ENCODE assay signal across 19 mouse cellular contexts in genomic region chr5:39252206-39252605, GRCm38 (mm10).
A peak's percentile ranks its signal among the peaks of the same experiment; 100 is the strongest.
DNase-seq lines count a peak whose midpoint lies in the region; ATAC-seq and TF ChIP-seq lines count a peak whose summit lies in the region.
"Had no signal": no experiment of that assay in that cellular context is flagged by ENCODE, and none has a peak within 500 bp of the region (broad histone marks: within the 10 kb centered on the region; RNA-seq: fewer than 3 reads in every experiment).

No protein-coding gene starts in this region.

- no peaks in the 10 kb centered on the region for H3K36me3 ChIP-seq in liver, embryonic 11.5 days (ENCODE audit: control insufficient read depth, insufficient read depth, low read length)
- H3K36me3 ChIP-seq: embryonic facial prominence, embryonic 10.5 days; embryonic facial prominence, embryonic 12.5 days; forebrain, embryonic 15.5 days had no signal

- no peak overlapping the region for H3K4me2 ChIP-seq in liver, embryonic 11.5 days
- H3K4me2 ChIP-seq: embryonic facial prominence, embryonic 12.5 days; forebrain, embryonic 13.5 days; forebrain, embryonic 15.5 days had no signal

- TF ChIP-seq POLR2A in lung, adult 2 months (IDR thresholded peaks at IDR 0.05; ENCODE audit: borderline replicate concordance, extremely low read depth, low read depth, low read length) = no peak

- H3K4me3 ChIP-seq in liver, embryonic 11.5 days (ENCODE audit: low read depth, low read length) = no peak overlapping the region
- H3K4me3 ChIP-seq in lung, adult 2 months (replicated peaks; ENCODE audit: extremely low read depth, low read depth, low read length) = no peak overlapping the region
- H3K4me3 ChIP-seq: embryonic facial prominence, embryonic 10.5 days; embryonic facial prominence, embryonic 12.5 days; forebrain, embryonic 13.5 days; forebrain, embryonic 15.5 days had no signal

- no peak for TF ChIP-seq CTCF in lung, adult 2 months (IDR thresholded peaks at IDR 0.05; ENCODE audit: insufficient read depth, low read length)

- no peaks in the 10 kb centered on the region for H3K4me1 ChIP-seq in liver, embryonic 11.5 days (replicated peaks; ENCODE audit: control insufficient read depth, insufficient read depth, low read length)
- H3K4me1 ChIP-seq in lung, adult 2 months (ENCODE audit: control insufficient read depth, insufficient read depth, low read length) = no peaks in the 10 kb centered on the region
- H3K4me1 ChIP-seq: embryonic facial prominence, embryonic 10.5 days; forebrain, embryonic 13.5 days; forebrain, embryonic 15.5 days had no signal

- no peak overlapping the region for H3K27ac ChIP-seq in liver, embryonic 11.5 days (ENCODE audit: low read depth, low read length)
- H3K27ac ChIP-seq: embryonic facial prominence, embryonic 10.5 days; embryonic facial prominence, embryonic 12.5 days; forebrain, embryonic 13.5 days; forebrain, embryonic 15.5 days had no signal

- DNase-seq in adrenal gland, adult 2 months = peak; percentile 52
- DNase-seq in adrenal gland, postnatal 4 days (ENCODE audit: low spot score in 2 of 2) = no peak
- DNase-seq in Muller cell, postnatal 12 days (ENCODE audit: inconsistent ontology term) = peak; percentile 72
- peak; percentile 30 for DNase-seq in adrenal gland, adult 8-10 months
- DNase-seq in adrenal gland, postnatal 14 days = peak; percentile 23
- no peak for DNase-seq in liver, embryonic 11.5 days (ENCODE audit: low spot score)
- no peak for DNase-seq in lung, adult 2 months
- no peak for DNase-seq in right cerebral cortex, postnatal 25 days
- DNase-seq: cerebellum, adult 11-12 months; cerebellum, adult 2 months; cerebellum, adult 9-10 months; cerebellum, postnatal 10 days; forebrain, postnatal 0 days had no signal

- H3K9ac ChIP-seq in liver, embryonic 11.5 days (ENCODE audit: low read depth, low read length) = no peak overlapping the region
- H3K9ac ChIP-seq: embryonic facial prominence, embryonic 12.5 days; forebrain, embryonic 13.5 days; forebrain, embryonic 15.5 days; forebrain, postnatal 0 days had no signal

- ATAC-seq in liver, embryonic 11.5 days (replicated peaks; ENCODE audit: low FRiP score) = no peak
- ATAC-seq: activated CD4-positive, CD25-positive, alpha-beta regulatory T cell, adult 4 months; forebrain, embryonic 13.5 days; forebrain, embryonic 15.5 days; forebrain, postnatal 0 days; Patski had no signal

- no peaks in the 10 kb centered on the region for H3K27me3 ChIP-seq in liver, embryonic 11.5 days (replicated peaks; ENCODE audit: control insufficient read depth, insufficient read depth, low read length)
- H3K27me3 ChIP-seq: embryonic facial prominence, embryonic 12.5 days; forebrain, embryonic 13.5 days; forebrain, embryonic 15.5 days; Patski had no signal

- no peaks in the 10 kb centered on the region for H3K9me3 ChIP-seq in liver, embryonic 11.5 days (ENCODE audit: control insufficient read depth, low read length)
- H3K9me3 ChIP-seq: embryonic facial prominence, embryonic 10.5 days; embryonic facial prominence, embryonic 12.5 days; forebrain, embryonic 13.5 days; forebrain, embryonic 15.5 days had no signal

- 57% methylated on average over 3 of the region's 3 CpGs for WGBS in liver, embryonic 11.5 days
- WGBS in lung, adult 2 months = 45% methylated on average over 3 of the region's 3 CpGs

Comparison
In these comparisons a context has a peak if more than half of its experiments do, and no peak if none do; other contexts are left out.
1. DNase-seq: peak in adrenal gland, adult 2 months (single experiment), Muller cell, postnatal 12 days (single experiment), adrenal gland, adult 8-10 months (single experiment) and adrenal gland, postnatal 14 days (single experiment); none in adrenal gland, postnatal 4 days (0 of 2), liver, embryonic 11.5 days (single experiment), lung, adult 2 months (single experiment) and right cerebral cortex, postnatal 25 days (single experiment).